Comparison of ENCODE assay signal across 15 mouse cellular contexts in genomic region chr4:155209494-155209893, GRCm38 (mm10).
"Had no signal": no experiment of that assay in that cellular context is flagged by ENCODE, and none has a peak within 500 bp of the region (broad histone marks: within the 10 kb centered on the region; RNA-seq: fewer than 3 reads in every experiment).

No protein-coding gene starts in this region.

- H3K9ac ChIP-seq: limb, embryonic 12.5 days; liver, embryonic 14.5 days; neural tube, embryonic 13.5 days had no signal

- H3K9me3 ChIP-seq: limb, embryonic 12.5 days; neural tube, embryonic 13.5 days had no signal

- H3K27ac ChIP-seq: left cerebral cortex, adult 2 months; liver, embryonic 14.5 days; neural tube, embryonic 13.5 days had no signal

- H3K4me2 ChIP-seq: limb, embryonic 12.5 days; neural tube, embryonic 13.5 days had no signal

- H3K27me3 ChIP-seq: limb, embryonic 12.5 days; neural tube, embryonic 13.5 days had no signal

- H3K4me3 ChIP-seq: left cerebral cortex, adult 2 months; limb, embryonic 12.5 days; neural tube, embryonic 13.5 days had no signal

- ATAC-seq: lung, postnatal 0 days had no signal

- DNase-seq: kidney, adult 11 months; kidney, adult 9 months; kidney, postnatal 4 days; liver; lung, adult 2 months; lung, postnatal 36 days; midbrain, embryonic 14.5 days; retina, postnatal 1 day; right cerebral cortex, postnatal 14 days; thymus, postnatal 14 days had no signal
